Mouse (Mus musculus) cerebellum, postnatal 4 days (tissue): ENCODE measurements around the gene Fancd2os.

Experiments
- DNase-seq, 2 experiments: peaks; one replicate each; pipeline ENCODE4 v3.0.0; 2022; ENCODE audit warnings: low spot score in 2 of 2, mixed read lengths in 1 of 2

The Fancd2os gene

DNA sequence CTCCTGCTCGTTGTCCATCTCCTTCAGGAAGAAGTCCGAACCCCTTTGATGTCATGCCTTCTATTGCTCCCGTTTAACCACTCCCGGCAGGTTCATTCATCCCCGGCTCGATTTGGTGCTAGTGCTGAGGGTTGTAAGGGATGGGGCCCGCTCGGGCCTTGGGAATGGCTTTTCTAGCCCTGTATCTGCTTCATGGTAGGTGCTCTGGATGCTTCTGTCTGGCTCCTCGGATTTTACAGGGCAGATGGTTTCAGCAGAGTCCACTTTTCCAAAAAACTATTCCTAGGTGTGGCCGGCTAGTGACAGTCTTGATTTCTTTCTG lies 4.7 kb upstream of the Fancd2os start:
- DNase-seq = no peak

DNA sequence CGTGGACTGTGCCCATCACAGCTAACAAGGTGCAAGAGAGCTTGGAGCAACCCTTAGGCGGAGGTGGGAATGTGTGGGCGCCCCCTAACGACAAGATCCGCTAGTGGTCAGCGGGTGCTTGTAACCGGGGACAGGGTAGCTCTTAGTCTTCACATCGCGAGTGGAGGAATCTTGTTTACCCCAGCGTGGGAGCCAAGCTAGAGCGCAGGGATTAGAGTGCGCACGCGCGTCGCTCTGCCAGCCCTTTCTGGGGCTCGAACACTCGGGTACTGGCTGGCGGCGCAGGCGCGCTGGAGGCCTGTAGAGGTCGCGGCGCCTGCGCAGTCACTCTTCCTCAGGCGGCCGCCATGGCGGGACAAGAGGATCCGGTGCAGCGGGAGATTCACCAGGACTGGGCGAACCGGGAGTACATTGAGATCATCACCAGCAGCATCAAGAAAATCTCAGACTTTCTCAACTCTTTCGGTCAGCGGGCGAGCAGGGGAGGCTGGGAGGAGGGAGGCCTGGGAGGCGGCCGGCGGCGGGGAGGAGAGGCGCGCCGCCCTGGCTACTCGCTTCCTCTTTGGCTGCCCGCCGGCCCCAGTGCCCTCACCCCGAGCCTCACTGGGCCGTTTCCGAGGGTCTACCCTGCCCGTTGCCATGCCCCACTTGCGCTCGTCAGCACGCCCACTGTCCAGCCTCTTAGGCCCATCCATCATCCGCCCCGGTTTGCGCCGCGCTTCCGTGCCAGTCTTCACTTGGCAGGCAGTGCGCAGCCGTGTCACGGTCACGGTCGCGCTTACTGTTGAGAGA lies 4.1 kb upstream of the Fancd2os start, which contains the start of gene Brk1:
Gene Brk1, plus strand, starts transcription at position 341 of the 792 bp plus-strand sequence.
- peak; percentile 65 to 87 for DNase-seq

- no peak for DNase-seq
Measured at GRCm38 (mm10) chr6:113603993-113604392, 3.5 kb upstream of the Fancd2os start.

GRCm38 (mm10) chr6:113602821-113603220 lies 2.3 kb upstream of the Fancd2os start:
- no peak for DNase-seq

GRCm38 (mm10) chr6:113599833-113600232 lies 682 bp downstream of the Fancd2os start:
- DNase-seq = no peak

DNA sequence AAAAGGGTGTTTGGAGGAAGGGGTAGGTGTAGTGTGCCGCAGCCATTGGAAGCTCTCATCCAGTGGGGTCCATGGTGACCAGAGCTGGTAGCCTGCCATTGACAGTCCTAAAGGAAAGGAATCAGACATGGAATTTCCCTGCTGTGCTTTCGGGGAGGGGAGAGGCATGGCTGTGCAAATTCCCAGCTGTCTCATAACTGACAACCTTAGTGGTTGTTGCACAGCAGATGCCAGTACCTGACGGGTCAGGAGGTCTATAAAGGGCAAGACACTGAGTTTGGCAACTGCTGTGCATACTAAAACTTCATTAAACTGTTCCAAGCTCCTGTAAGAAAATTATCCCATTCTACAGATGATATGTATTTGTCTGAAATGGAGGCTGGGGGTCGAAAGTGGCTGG lies 2.6 kb downstream of the Fancd2os start:
- no peak for DNase-seq

DNA sequence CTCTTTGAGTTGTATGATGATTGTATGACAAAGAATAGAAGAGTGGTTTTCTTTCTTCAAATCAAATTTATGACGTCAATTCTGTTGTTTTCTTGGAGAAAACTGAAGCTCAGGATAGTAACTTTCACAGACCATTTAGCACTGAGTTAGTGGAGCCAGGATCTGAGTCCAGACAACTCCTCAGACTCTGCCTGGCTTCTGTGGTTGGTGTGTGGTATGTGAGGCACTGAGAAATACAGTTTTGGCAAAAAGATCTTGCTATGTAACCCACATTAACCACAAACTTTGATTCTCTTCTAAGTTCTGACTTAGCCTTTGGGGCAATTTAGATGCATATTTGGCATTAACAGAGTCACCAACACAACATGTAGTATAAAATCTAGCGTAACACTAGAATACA lies 7.9 kb downstream of the Fancd2os start:
- no peak for DNase-seq

GRCm38 (mm10) chr6:113586466-113587183 lies 13.9 kb downstream of the Fancd2os start:
- peak in 1 of 2 experiments; percentile 7 for DNase-seq

DNA sequence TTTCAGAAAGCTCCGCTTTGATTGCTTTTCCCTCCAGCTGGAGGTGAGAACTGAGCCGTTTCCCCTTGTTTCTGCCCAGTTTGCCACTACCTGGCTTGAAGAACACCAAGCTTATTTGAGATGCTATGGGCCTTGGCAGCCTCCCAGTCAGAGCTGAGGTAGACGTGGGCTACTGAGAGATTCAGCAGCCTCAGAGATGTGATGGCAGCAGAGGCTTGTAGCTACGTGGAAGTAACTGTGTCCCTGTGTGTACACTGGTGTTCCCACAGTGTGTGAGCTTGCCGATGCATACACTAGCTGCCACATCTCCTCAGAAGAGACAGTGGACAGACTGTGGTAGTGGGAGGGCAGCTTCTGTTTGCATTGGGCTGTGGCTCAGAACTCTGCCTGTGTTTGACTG lies 15.4 kb downstream of the Fancd2os start:
- DNase-seq = no peak

GRCm38 (mm10) chr6:113583023-113583422 lies 17.5 kb downstream of the Fancd2os start:
- no peak for DNase-seq

DNA sequence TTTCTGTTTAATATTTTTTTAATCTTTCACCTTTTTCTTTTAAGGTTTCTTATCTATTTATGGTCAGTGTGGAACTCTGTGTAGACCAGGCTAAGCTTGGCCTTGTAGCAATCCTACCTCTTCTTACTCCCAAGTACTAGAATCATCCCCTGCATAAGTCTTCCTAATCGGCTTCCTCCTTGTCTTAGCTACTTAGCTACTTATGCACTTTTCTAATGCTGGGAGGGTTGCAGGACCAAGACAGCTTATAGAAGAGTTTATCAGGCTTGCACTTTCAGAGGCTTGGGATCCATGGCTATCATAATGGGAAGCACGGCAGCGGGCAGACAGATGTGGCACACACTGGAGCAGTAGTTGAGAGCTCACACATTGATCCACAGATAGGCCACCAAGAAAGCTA lies 21.2 kb downstream of the Fancd2os start:
- no peak for DNase-seq

GRCm38 (mm10) chr6:113576044-113576443 lies 24.5 kb downstream of the Fancd2os start:
- DNase-seq = no peak

DNA sequence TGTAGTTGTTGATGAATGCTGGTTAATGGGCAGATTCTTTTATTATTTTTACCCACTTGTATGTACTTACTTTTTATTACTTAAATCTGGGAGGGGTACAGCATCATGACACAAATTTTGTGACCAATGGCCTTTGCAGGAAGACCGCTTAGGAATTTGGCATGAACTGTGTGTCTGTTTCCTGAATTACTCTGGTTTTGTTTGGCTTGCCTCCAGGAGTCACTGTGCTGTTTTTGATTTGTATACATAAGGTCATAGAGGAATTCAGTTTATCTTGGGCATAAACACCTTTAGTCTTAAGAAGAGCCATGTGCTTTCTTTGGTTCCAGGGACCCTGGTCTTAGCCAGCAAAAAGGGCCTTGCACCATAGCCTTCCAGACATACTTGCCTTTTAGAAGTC lies 36.0 kb downstream of the Fancd2os start:
- no peak for DNase-seq

GRCm38 (mm10) chr6:113559736-113560135 lies 40.8 kb downstream of the Fancd2os start:
- no peak for DNase-seq
